Mouse (Mus musculus): ENCODE results near the gene March11.
A peak's percentile ranks its signal among the peaks of the same experiment; 100 is the strongest.

The March11 gene

DNA sequence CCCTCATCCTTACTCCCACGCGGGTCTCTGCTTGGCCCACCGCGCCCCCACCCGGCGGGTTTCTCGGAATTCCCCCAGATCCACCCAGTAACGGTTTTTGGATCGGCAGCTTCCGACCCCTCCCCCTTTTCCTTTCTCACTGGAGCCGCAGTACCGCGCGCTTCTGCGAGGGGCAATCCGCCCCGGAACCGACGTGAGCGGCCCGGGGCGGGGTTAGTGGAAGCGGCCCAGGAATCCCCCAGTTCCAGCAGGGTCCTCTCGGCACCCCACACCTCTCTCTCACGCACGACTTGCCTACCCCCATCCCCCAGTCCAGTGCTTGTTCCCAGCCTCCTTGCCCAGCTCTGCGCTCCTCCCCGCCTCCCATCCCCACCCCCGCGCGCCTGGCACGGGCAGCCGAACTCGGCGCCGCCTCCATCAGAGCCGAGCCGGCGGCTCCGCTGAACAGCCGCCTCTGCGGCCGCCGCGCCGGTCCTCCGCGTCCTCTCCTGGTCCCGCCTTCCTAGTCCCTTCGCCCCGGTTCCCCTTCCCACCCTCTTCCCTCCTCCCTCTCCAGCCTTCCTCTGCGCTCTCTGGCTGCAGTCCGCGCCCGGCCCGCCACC is at the start of gene March11:
Gene March11 (plus strand): TSS at position 420 of the 602 bp plus-strand sequence.
- no peak for DNase-seq (ENCODE audit: low spot score)

GRCm38 (mm10) chr15:26262336-26262735 is 46.5 kb upstream of the March11 start:
- no peak for DNase-seq (ENCODE audit: low spot score)

DNA sequence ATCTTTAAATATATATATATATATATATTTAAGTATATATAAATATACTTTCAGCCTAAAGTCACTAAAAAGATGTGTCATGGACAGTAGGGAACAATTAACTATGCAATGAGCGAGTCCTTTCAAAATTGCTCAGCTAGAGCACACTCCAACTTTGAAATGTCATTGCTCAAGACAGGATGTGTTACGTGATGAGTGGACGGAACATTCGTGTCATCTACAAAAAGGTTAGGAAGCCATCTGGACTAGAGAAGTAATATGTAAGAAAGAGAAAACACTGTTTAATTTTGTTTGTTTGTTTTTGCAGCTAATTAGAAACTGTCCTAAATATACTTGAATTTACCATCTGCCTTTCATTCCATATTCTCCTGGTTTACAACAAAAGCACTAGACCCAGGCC is 39.3 kb upstream of the March11 start:
- no peak for DNase-seq (ENCODE audit: low spot score)

DNA sequence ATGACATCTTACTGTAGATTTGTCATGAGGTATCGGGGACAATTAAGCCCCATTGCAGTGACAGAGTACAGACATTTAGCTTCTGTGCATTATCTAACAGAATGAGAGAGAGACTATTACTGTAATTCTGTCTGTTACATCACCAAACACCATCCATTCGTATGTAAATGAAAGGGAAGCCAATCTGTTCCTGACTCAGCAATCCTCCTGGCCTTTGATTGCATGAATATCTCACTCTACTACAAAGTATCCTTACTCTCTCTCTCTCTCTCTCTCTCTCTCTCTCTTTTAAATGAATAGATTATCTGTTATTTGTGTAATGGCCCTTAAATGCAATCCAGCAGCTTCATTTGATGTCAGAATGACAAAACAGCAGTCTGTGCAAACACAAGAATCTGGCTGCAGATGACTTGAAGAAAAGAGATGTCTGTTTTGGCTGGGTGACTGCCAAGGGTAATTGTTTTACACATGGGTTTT is 32.8 kb upstream of the March11 start:
- DNase-seq (ENCODE audit: low spot score), result no peak

- no peak for DNase-seq (ENCODE audit: low spot score)
These were observed 32.2 kb upstream of the March11 start for GRCm38 (mm10) chr15:26276608-26277007.

- DNase-seq (ENCODE audit: low spot score), result no peak
These were observed 17.0 kb upstream of the March11 start for GRCm38 (mm10) chr15:26291871-26292270.

DNA sequence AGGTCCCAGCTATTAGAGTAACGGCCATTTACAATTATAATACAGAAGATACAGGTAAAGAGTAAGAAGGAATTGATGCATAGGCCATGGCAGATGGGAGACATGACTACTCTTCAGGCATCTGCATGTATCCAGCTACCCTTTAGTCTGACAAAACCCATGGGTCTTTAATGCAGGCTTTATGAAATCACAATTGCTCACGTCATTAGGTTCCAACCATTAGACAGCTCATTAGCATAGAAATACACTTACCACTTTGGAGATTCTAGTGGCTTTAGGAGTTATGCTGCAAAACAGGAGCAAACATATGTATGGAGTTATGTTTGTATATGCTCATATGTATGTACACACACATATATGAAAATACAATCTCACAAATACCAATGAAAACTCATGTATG is 16.0 kb upstream of the March11 start:
- DNase-seq (ENCODE audit: low spot score), result no peak

GRCm38 (mm10) chr15:26293215-26293614 is 15.6 kb upstream of the March11 start:
- DNase-seq (ENCODE audit: low spot score), result no peak

DNA sequence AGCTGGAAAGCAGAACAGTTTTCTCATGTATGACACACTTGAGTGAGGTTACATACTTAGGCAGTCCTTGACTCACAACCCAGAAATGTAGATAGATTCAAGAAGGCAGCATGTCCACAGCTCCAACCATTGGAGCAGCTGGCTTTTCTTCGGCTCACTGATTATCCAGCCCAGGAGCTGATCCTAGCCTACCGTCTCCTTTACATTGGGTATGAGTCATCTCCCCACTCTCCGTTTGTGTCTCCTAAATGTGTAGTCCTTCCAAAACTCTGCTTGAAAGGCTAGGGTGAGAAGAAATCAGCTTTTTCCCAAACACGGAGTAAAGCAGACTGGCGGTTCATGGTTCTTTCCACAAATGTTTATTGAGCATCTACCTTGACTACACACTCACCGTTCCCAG is 10.2 kb upstream of the March11 start:
- no peak for DNase-seq (ENCODE audit: low spot score)

DNA sequence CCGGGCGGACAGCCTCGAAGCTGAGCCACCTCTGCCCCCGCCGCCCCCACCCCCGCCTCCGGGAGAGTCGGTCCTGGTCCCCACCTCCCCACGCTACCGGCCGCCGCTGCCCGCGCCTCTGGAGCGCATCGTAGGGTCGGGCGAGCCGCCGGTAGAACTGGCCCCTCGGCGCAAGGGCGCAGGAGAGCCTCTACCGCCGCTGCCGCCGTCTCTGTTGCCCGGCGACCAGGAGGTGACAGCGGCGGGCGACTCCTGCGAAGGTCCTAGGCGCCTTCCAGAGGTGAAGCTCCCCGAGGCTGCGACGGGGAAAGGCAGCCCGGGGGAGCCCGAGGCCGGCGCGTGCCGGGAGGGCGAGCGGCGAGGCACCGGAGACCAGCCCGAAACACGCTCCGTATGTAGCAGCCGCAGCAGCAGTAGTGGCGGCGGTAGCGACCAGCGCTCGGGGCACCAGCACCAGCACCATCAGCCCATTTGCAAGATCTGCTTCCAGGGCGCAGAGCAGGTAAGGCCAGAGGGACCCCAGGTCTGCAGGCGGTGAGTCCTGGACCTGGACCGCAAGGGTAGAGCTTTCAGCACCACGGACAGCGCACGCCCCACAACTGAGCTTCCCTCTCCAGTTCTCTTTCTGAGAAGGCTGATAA is 563 bp downstream of the March11 start:
- peak; percentile 60 for DNase-seq (ENCODE audit: low spot score)

DNA sequence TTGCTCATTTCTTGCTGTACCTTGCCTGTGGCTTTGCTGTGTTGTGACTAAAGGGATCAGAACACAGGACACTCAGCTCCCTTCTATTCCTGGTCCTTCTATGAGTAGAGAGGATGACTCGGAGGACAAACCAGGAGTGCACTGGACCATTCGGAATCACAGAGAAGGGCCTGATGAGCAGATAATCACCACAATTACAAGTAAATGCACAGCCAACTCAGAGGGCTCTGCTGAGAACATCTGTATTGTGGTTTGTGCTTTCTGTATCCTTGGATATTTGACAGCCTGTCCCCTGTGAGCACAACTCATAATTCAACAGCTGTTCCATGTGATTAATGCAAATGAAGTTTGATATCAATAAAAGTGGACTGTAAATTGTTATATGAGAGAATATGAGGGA is 11.0 kb downstream of the March11 start:
- no peak for DNase-seq (ENCODE audit: low spot score)

- no peak for DNase-seq (ENCODE audit: low spot score)
These were observed 11.6 kb downstream of the March11 start for GRCm38 (mm10) chr15:26320402-26320801.

DNA sequence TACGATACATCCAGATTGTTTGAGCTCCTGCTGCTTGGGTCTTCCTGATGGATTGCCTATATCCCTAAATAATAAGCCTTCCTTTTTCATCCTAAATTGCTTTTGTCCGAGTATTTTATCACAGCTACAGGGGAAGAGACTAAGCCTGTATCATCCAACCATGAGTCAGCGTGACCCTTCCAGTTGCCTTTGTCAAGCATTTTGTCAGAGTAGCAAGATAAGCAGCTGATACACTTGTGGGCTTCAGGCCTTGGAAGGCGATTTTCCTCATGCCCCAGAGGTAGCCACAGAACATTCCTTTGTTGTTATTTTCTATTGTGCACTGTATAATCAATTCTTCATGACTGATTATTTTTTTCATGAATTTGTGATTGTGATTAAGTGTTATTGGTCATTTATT is 14.0 kb downstream of the March11 start:
- DNase-seq (ENCODE audit: low spot score), result no peak

- DNase-seq (ENCODE audit: low spot score), result no peak
These were observed 18.3 kb downstream of the March11 start for GRCm38 (mm10) chr15:26327157-26327556.

DNA sequence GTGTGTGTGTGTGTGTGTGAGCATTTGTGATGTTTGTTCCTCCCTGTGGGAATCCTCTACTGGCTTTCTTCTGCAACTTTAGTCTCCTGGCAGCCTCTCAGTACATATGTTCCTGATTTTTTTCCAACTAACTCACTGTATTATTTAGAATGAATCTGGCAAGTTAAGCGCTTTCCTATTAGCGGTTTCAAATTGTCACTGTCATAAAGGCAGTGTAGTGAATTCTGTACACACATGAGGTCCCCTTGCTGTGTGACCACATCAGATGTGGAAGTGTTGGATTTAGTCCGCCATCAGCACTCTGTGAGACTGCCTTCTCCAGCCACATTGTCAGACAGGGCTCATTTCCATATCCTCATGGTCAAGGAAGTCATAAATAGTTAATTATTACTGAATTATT is 26.9 kb downstream of the March11 start:
- no peak for DNase-seq (ENCODE audit: low spot score)

GRCm38 (mm10) chr15:26337775-26338174 is 28.9 kb downstream of the March11 start:
- DNase-seq (ENCODE audit: low spot score), result no peak

GRCm38 (mm10) chr15:26338343-26338742 is 29.5 kb downstream of the March11 start:
- no peak for DNase-seq (ENCODE audit: low spot score)

DNA sequence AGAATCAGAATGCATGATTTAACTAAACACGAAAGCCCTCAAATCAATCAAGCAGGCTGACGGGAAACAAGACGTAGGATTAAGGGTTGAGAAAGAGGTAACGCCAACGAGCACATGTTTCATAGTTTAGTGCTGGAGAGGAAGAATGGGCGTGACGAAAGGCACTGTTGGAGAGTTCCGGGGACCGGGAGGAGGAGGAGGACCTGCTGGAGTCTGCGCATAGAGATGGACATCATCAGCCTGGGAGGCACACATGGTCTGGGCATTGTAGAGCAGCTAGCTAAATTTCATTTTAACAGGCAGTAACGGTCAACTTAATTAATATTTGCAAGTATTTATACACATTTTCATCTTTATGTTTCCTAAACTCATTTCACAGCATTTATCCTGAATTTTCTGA is 31.6 kb downstream of the March11 start:
- no peak for DNase-seq (ENCODE audit: low spot score)

DNA sequence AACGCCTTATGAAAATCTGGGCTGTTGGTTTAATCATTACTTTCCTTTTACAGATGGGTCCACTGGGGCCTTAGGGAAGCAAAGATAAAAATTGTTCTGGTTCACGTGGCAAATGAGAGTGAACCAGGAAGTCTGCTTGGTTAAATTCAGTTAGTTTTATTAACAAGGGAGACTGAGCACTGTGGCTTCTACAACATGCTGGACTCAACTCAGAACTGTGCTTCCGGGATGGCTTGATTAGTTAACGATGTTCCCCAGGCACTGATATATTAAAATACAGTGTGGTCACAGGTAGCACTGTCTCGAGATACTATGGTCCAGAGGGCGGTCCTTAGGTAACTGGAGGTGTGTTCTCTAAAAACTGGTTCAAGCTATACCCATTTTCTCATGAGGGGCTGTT is 32.1 kb downstream of the March11 start:
- no peak for DNase-seq (ENCODE audit: low spot score)

- no peak for DNase-seq (ENCODE audit: low spot score)
These were observed 35.5 kb downstream of the March11 start for GRCm38 (mm10) chr15:26344329-26344728.

GRCm38 (mm10) chr15:26353656-26354055 is 44.8 kb downstream of the March11 start:
- no peak for DNase-seq (ENCODE audit: low spot score)

GRCm38 (mm10) chr15:26365344-26365743 is 56.5 kb downstream of the March11 start:
- no peak for DNase-seq (ENCODE audit: low spot score)

- DNase-seq (ENCODE audit: low spot score), result no peak
These were observed 57.7 kb downstream of the March11 start for GRCm38 (mm10) chr15:26366511-26366910.

GRCm38 (mm10) chr15:26373759-26374158 is 64.9 kb downstream of the March11 start:
- no peak for DNase-seq (ENCODE audit: low spot score)
